Mouse (Mus musculus) gastrocnemius, adult 2 months (tissue): ENCODE data around the gene Marc2. TPM values are rescaled to one million over a fixed set of nuclear protein-coding genes. Genes with fewer than 3 reads are reported as not detected.

Experiments used
- DNase-seq: peaks from one replicate; pipeline ENCODE4 v3.0.0; 2022
- H3K27ac ChIP-seq: fragments of 200-600 bp; 2 replicates; pipeline ENCODE4 v1.8.1; 2022; ENCODE audit warnings: mild to moderate bottlenecking
- H3K4me3 ChIP-seq: fragments of 200-600 bp; 2 replicates; pipeline ENCODE4 v1.8.1; 2022; ENCODE audit warnings: mild to moderate bottlenecking, moderate library complexity
- CTCF ChIP-seq: fragments of 200-600 bp; IDR thresholded peaks from 2 replicates; pipeline ENCODE4 v1.8.1; 2022; ENCODE audit warnings: antibody characterized with exemption, mild to moderate bottlenecking, moderate library complexity
- intact Hi-C: fragments of 180-260 bp; cut with DNase I; formaldehyde crosslinking; loops from one replicate; pipeline ENCODE4 v1.15.1; 2025
- total RNA-seq, 2 experiments: library from RNA; stranded (reverse); gene quantifications; 2 replicates each; pipeline ENCODE4 v1.2.3; 2021

The Marc2 gene
- total RNA-seq, 2 experiments from 2014 or later = 126 to 170 TPM

DNA sequence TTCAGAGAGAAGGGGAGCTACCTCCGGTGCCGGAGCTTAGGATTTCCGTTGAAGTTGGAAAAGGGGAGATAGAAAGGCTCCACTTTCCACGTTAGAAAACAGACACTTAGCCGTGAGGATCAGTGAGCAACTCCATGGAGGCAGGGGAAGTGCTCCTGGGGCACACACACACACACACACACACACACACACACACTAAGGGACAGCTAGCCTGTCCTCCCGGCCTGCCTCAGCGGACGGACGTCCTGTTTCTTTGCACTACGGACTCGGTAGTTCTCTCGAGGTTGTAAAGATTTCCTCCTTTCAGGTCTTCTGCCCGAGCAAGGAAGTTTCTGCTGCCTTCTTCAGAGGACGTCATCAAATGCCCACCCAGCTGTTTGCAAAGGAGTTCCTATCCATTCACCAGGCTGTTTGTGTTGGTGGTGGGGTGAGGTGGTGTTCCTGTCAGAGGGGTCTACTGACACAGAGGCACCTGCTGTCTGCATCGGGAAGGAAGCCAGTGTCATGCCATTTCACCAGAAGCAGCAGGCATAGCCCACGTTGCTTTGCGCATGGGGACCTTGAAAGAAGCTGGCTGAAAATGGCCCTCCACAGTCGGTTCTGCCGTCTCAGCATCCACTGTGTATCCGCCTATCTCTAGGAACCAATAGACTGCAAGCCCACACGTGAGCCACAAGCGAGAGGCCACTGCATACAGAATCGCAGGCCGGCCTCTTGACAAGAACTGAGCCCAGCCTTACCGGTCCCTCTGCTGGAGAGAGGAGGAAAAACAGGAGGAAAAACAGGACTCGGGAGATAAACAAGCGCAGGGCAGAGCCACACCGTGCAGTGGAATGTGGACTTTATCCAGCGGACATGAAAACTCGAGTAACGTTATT is 5.7 kb upstream of the Marc2 start:
- intact Hi-C loops = loop anchor here (2.0 kb wide), 3 partner anchors 27 to 343 kb away; partner anchors contain the start of gene C130074G19Rik
- DNase-seq = peak; percentile 81
- Histone ChIP-seq H3K4me3 (peak overlapping the region; percentile 62), H3K27ac (peak overlapping the region; percentile 82)
- TF ChIP-seq CTCF = peak; percentile 75

DNA sequence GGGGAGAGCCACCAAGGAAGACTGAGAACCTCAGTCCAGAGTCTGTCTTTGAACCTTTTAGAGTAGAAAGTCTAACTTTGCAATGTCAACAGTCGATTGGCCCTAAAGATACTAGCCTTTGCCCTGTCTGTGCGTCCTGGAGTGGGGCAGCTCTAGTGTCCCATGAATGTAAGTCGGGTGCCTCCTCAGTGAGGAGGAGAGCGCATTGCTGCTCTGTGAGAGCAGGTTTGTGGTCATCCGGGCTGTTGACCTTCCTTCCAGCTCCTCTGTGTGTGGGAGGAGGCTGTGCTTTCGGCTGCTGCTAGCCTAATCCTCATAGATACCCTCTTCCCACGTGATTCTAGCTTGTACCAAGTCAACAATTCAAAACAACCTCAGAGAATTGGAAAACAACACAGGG is 4.9 kb upstream of the Marc2 start:
- DNase-seq = peak; percentile 14
- Histone ChIP-seq H3K27ac (peak overlapping the region; percentile 82), H3K4me3 (peak overlapping the region; percentile 62)
- intact Hi-C loops = no loop called here
- TF ChIP-seq CTCF = no peak

DNA sequence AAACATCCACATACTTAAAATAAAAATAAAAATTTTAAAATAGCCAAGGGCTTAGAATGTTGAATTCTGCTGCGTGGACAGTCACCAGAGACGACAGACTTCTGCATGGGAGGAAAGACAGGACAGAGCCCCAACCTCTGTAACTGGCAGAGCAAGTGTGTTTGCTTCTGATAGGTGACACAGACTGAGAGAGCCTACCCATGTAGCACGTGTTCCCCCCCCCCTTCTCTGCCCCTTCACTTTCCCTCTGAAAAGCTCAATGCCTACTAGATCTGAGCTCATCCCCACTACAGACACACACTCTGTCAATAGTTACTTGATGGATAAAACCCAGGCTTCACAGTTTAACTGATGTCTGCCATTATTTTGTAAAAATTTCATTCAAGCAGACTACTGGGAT is 722 bp upstream of the Marc2 start:
- no peak overlapping the region for H3K27ac ChIP-seq
- no peak for DNase-seq
- no peak for TF ChIP-seq CTCF
- intact Hi-C loops = no loop called here
- H3K4me3 ChIP-seq = no peak overlapping the region

DNA sequence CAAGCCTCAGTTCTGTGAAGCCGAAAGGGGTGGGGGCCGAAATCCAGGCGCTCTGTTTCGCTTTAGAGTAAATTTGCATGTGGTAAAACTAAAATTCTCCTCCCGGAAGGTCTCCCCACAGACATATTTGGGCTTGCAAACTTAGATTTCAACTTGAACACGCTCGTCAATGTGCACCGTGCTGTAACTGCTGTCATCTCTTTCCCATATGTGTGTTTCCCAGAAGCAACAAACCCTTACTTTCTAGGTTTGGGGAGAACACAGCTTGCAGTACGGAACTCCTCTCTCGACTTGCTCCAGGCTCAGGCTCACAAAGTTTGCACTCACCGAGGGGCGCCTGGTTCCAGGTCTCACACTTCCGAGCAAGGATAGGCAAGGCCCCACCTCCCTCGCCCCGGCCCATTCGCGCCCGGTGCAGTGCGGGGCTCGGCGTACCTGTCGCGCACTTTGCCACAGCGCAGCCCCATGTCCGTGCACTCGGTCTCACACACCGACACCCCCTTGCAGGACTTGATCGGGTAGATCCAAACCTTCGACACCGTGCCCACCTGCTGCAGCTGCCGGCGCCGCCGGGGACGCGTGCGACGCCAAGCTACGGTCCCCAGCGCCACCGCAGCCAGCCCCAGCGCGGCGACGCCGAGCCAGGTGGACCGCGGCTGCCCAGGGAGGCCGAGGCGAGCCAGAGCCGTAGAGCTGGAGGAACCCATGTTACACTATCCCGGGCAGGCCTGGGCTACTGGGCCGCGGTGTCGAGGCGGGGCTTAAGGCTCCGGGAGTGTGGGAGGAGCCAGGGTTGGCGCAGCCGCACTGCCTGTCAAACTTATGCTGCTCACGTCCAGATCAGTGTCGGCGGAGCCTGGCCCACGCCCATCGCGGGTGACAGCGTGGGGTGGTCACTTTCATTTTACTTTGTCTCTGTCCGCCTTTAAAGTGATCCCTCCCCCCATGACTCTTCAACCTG is 860 bp downstream of the Marc2 start:
- DNase-seq = peak; percentile 96
- peak overlapping the region; percentile 80 for H3K4me3 ChIP-seq
- intact Hi-C loops = loop anchor here (2.0 kb wide), 1 partner anchor 21 kb away; no protein-coding TSS in a partner anchor
- TF ChIP-seq CTCF = no peak
- H3K27ac ChIP-seq = peak overlapping the region; percentile 98

DNA sequence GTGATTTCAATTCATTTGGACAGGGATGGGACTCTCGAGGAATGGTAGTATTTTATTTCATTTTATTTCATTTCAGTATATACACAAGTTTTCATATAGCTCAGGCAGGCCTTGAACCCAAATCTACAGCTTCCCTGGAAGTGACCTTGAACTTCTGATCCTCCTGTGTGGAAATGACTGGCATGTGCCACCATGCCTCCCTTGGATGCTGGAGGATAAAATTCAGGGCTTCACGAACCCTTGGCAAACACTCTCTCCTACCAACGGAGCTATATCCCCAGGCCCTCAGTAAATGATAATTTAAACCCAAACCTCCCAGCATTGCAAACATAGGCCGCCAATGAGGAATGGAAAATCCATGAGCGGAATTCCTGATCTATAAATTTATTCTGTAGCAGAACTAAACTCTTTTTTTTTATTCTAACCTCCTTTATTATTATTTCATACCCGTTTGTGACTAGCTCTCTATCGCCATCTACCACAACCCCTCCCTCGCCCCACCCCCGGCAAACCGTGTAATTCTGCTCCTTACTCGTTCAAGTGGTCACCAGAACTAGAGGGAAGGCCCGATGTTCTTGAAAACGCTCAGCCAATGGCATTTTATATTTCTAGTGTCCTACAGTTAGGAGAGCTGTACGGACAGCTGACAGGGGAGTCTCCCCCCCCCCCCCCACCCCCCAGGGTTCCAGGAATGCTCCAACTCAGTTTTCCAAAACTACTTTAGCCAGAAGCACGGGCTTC is 1.8 kb downstream of the Marc2 start:
- Histone ChIP-seq H3K27ac (peak overlapping the region; percentile 98), H3K4me3 (peak overlapping the region; percentile 80)
- DNase-seq = peak; percentile 57
- TF ChIP-seq CTCF = peak; percentile 52
- intact Hi-C loops = loop anchor here (2.0 kb wide), 1 partner anchor 20 kb away; no protein-coding TSS in a partner anchor

DNA sequence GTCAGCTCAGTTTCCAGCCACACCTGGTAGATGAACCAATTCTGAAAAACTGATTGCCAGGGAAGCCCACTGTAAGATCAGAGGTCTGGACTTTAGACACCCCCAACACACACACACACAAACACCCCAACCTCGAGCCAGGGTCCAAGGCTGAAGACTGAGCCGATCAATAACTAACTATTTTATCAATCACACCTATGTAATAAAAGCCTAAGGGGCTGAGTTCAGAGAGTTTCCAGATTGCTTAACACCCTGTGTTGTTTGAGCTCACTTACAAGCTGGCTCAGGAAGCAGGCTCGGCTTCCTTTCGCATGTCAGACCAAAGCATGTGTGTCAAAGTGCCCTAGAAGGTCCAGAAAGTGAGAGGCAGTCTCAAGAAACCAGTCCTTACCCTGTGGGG is 8.6 kb downstream of the Marc2 start:
- no peak for DNase-seq
- Histone ChIP-seq H3K4me3 (no peak overlapping the region), H3K27ac (no peak overlapping the region)
- no peak for TF ChIP-seq CTCF
- intact Hi-C loops = no loop called here

DNA sequence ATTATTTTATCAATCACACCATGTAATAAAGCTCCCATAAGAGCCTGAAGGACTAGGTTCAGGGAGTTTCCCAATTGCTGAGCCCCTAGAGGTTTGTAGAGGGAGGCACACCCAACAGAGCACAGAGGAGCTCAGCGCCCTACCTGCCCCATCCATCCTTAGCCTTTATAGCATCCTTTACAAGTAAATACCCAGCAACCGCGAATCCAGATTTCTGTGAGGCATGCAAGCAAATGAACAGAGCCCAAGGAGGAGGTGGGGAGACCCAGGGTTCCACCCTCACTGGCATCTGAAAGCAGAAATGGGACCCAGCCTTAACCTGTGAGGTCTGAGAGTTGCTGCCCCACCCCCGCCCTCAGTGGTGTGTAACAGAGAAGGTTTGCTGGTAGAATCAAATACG is 9.9 kb downstream of the Marc2 start:
- intact Hi-C loops = no loop called here
- no peak overlapping the region for H3K27ac ChIP-seq
- TF ChIP-seq CTCF = no peak
- no peak overlapping the region for H3K4me3 ChIP-seq
- no peak for DNase-seq

DNA sequence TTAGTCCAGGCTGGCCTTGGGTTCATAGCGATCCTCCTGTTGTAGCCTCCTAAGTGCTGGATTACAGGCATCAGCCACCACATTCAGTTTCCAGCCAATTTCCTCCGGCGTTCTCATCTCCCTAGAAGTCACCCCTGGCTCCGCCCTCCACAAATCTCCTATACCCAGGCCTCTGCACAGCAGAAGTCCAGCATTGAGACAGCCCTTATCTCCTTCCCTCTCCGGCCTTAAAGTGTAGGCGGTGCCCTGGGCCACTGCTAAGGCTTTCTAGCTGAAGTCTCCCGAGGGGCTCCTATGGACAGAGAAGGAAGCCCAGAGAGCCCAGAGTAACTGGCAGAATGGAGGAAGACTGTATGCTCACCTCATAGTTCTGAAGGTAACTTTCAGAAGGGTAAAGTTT is 12.8 kb downstream of the Marc2 start:
- intact Hi-C loops = no loop called here
- no peak overlapping the region for H3K4me3 ChIP-seq
- H3K27ac ChIP-seq = no peak overlapping the region
- DNase-seq = no peak
- no peak for TF ChIP-seq CTCF

DNA sequence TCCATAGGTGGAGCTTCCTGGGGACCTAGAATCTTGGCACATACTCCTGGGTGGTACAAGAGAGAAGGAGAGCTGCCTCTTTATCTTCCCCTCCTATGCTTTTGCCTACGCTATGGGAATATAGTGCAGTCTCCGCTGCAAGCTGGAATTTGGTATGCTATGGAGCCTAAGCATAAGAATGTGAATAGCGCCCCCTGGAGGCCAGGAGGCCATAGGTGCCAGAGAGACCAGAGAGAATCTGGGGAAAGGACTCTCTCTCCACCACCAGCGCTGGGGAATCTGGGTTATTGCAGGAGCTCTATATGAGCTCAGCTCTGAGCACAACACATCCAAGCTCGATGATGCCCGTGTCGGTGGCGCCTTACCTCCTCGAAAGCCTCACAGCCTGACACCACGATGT is 14.0 kb downstream of the Marc2 start:
- no peak for DNase-seq
- intact Hi-C loops = no loop called here
- no peak overlapping the region for H3K4me3 ChIP-seq
- H3K27ac ChIP-seq = no peak overlapping the region
- TF ChIP-seq CTCF = peak; percentile 48

DNA sequence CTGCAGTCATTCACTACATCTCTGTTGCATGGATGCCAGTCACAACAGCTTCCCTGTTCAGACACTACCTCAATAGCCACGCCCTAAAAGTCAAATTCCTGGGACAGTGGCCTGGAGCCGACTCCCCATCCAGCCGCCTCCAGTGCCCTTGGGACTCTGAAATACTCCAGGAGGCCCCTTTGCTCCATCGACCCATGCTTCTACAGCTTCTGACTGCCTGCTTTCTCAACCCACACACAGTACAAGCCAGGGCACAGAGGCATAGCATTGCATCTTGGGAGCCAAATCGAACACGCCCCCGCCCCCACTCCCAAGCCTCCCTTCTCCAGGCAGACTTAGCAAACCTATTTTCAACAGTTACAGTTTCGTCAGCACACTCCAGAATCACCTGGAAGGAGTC is 16.4 kb downstream of the Marc2 start:
- DNase-seq = no peak
- no peak overlapping the region for H3K4me3 ChIP-seq
- no peak overlapping the region for H3K27ac ChIP-seq
- intact Hi-C loops = no loop called here
- no peak for TF ChIP-seq CTCF

DNA sequence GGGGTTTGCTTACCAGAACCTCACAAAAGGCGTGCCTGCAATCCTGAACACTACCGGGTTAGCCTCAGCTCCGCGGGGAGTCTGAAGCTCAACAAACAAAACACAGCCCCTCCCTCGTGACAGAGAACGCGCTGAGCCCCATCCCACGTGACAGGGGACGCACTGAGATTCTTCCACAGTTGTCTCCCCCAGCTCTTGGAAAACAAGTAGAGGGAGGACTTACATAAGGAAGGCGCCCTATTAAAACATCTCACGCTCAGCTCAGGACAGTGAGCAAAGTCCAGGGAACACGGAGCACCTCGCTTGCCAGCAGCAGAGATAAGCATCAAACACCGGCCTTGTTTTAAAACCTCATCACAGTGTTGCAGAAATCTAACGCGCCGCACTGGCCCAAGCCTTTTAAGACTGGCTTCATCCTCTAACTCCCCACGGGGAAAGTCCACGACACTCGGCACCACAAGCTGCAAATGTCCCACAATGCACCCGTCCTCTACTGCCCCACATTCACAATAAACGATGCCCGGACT is 19.0 kb downstream of the Marc2 start:
- no peak overlapping the region for H3K27ac ChIP-seq
- no peak overlapping the region for H3K4me3 ChIP-seq
- DNase-seq = no peak
- no peak for TF ChIP-seq CTCF
- intact Hi-C loops = no loop called here

DNA sequence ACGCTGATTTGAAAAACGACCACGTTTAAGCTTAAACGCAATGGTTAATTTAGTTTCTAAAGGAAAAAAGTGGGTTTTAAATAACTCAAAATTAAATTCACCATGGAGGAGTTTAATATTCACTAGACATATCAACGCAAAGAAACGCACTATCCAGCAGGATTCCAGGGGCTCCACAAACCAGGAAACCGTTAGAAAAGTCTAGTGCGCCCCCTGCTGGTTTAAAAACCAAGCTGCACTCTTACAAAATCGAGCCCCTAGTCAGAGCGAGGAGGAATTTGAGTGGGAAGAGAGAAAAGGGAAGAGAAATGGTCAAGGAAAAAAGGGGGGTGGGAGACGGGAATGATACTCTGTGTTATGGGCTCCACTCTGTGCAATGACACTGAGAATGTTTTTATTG is 21.2 kb downstream of the Marc2 start:
- peak overlapping the region; percentile 53 for H3K4me3 ChIP-seq
- H3K27ac ChIP-seq = peak overlapping the region; percentile 75

More for the DNA sequence above, 21.2 kb downstream of the Marc2 start:
- intact Hi-C loops = loop anchor here (2.0 kb wide), 3 partner anchors 20 to 58 kb away; partner anchors contain the start of gene C130074G19Rik
- peak; percentile 70 for TF ChIP-seq CTCF
- DNase-seq = peak; percentile 38
